Comparison of ENCODE assay signal across 8 mouse cellular contexts in the genomic region with DNA sequence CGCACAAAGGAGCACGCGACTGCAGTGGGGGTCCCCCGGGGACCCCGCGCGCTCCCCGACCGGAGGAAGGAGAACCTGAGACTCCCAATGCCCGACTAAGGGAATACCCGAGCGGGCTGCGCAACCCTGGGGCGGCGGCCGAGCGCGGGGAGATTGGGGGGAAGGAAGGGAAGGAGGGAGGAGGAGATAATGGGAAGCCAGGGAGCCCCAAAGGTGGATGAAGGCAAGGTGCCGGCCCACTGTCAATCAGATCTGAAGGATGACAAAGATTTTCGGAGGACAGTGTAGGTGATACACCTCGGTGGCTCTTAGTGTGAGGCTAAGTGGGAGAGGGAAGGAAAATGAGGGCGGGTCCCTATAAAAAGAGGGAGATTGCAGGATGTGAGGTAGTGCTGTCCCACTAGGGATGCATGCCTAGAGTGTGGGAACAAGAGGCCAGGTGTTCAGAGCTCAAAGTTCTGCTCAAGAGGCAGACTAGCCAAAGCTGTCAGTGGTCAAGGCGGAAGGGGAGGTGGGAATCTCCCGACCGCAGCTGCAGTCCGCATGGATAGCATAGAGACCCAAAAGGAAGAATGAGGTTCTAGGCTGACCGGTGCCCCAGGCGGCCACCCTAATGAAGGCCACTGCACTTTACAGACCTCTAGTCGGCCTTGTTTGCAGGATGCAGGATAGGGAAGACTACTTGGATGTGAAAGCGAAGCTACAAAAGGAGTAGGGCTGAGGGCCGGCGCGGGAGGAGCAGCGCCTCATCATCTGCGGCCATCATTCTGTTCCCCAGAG. TPM values are rescaled to one million over a fixed set of nuclear protein-coding genes. Genes with fewer than 3 reads are reported as not detected.
DNase-seq lines count a peak whose midpoint lies in the region; ATAC-seq and TF ChIP-seq lines count a peak whose summit lies in the region.

A gene (minus strand): TSS at position 274 of the 780 bp plus-strand sequence.

- peaks cover 20% of the 10 kb centered on the region for H3K4me1 ChIP-seq in embryonic facial prominence, embryonic 15.5 days
- H3K4me1 ChIP-seq in midbrain, postnatal 0 days (ENCODE audit: insufficient read depth, low read length): peaks cover 28% of the 10 kb centered on the region

- H3K4me3 ChIP-seq in embryonic facial prominence, embryonic 15.5 days (replicated peaks): peak within 1 kb of the TSS; percentile 85
- H3K4me3 ChIP-seq in midbrain, postnatal 0 days (ENCODE audit: low read depth, low read length): peak within 1 kb of the TSS; percentile 70

- H3K9ac ChIP-seq in embryonic facial prominence, embryonic 15.5 days: peak within 1 kb of the TSS; percentile 72
- H3K9ac ChIP-seq in midbrain, postnatal 0 days (replicated peaks; ENCODE audit: low read length, poor library complexity, severe bottlenecking): peak within 1 kb of the TSS; percentile 99

- no peak for TF ChIP-seq CTCF in midbrain, postnatal 0 days (IDR thresholded peaks at IDR 0.05)

- DNase-seq in left cerebral cortex, adult 18-20 months (ENCODE audit: low spot score in 2 of 2): no peak
- DNase-seq in left cerebral cortex, adult 9 months (ENCODE audit: low spot score in 2 of 2): no peak
- DNase-seq in adrenal gland, postnatal 36 days: no peak
- DNase-seq in layer of hippocampus, postnatal 14 days (ENCODE audit: low spot score in 2 of 2): no peak
- no peak for DNase-seq in midbrain, postnatal 0 days (ENCODE audit: low spot score)
- DNase-seq in urinary bladder, postnatal 10 days (ENCODE audit: low spot score): no peak

- ATAC-seq in embryonic facial prominence, embryonic 15.5 days (ENCODE audit: insufficient number of reproducible peaks, low FRiP score, low TSS enrichment, low read depth): no peak; the same call in 1 of the 2 replicates
- ATAC-seq in midbrain, postnatal 0 days (ENCODE audit: low FRiP score): peak; percentile 24
- no peak for ATAC-seq in CD4-positive, CD25-positive, alpha-beta regulatory T cell, adult 4 months

- no peaks in the 10 kb centered on the region for H3K9me3 ChIP-seq in embryonic facial prominence, embryonic 15.5 days (replicated peaks)
- no peaks in the 10 kb centered on the region for H3K9me3 ChIP-seq in midbrain, postnatal 0 days (ENCODE audit: low read length)

- H3K36me3 ChIP-seq in embryonic facial prominence, embryonic 15.5 days: peaks cover 23% of the 10 kb centered on the region
- peaks cover 18% of the 10 kb centered on the region for H3K36me3 ChIP-seq in midbrain, postnatal 0 days (ENCODE audit: insufficient read depth, low read length)

- peak within 1 kb of the TSS; percentile 63 for H3K27ac ChIP-seq in embryonic facial prominence, embryonic 15.5 days (replicated peaks)
- peak within 1 kb of the TSS; percentile 99 for H3K27ac ChIP-seq in midbrain, postnatal 0 days (ENCODE audit: low read depth, low read length)

- H3K4me2 ChIP-seq in embryonic facial prominence, embryonic 15.5 days (replicated peaks): peak within 1 kb of the TSS; percentile 86
- peak within 1 kb of the TSS; percentile 85 for H3K4me2 ChIP-seq in midbrain, postnatal 0 days (ENCODE audit: low read depth, low read length, poor library complexity, severe bottlenecking)

- H3K27me3 ChIP-seq in embryonic facial prominence, embryonic 15.5 days: peaks cover 5% of the 10 kb centered on the region; the same call in 1 of the 2 replicates
- no peaks in the 10 kb centered on the region for H3K27me3 ChIP-seq in midbrain, postnatal 0 days (ENCODE audit: insufficient read depth, low read length)

- 10% methylated on average over 35 of the region's 35 CpGs for WGBS in embryonic facial prominence, embryonic 15.5 days
- WGBS in midbrain, postnatal 0 days: 9% methylated on average over 35 of the region's 35 CpGs

RNA-seq across cellular contexts. Expression of the gene that starts here (rescaled TPM):
- total RNA-seq in left cerebral cortex, adult 18-20 months (2021): 100 to 1,000 TPM; 457 to 466 TPM
- 10 to 100 TPM; 43.2 to 53.4 TPM for total RNA-seq in adrenal gland, postnatal 36 days (2021)
- 116 and 124 TPM in 2 replicates for polyA plus RNA-seq in embryonic facial prominence, embryonic 15.5 days (2015; fragmentation: Nextera tagmentation; extraction: Ambion mirVana)
- total RNA-seq in layer of hippocampus, postnatal 14 days (2021): 100 to 1,000 TPM; 561 to 567 TPM
- 1,351 and 1,527 TPM in 2 replicates for total RNA-seq in midbrain, postnatal 0 days (2014; rRNA removed)
- polyA plus RNA-seq in midbrain, postnatal 0 days (2015; fragmentation: Nextera tagmentation; extraction: Ambion mirVana): 1,877 and 1,998 TPM in 2 replicates
- polyA plus RNA-seq in CD4-positive, CD25-positive, alpha-beta regulatory T cell, adult 4 months (2017; shearing (Covaris generic)): under 1 TPM in 1 of 2 experiments, not detected in 1; 0.52 TPM

Comparison
In these comparisons a context has a peak if more than half of its experiments do, and no peak if none do; other contexts are left out.
1. RNA of the gene that starts here (total RNA-seq): 1,351 to 1,527 TPM in midbrain, postnatal 0 days, 561 to 567 TPM in layer of hippocampus, postnatal 14 days and 457 to 466 TPM in left cerebral cortex, adult 18-20 months; 43.2 to 53.4 TPM in adrenal gland, postnatal 36 days; every median in the first group is over 4 times any median in the second.
2. RNA of the gene that starts here (polyA plus RNA-seq): 1,877 to 1,998 TPM in midbrain, postnatal 0 days and 116 to 124 TPM in embryonic facial prominence, embryonic 15.5 days; 0.52 TPM in CD4-positive, CD25-positive, alpha-beta regulatory T cell, adult 4 months; every median in the first group is over 10 times any median in the second.
3. RNA of the gene that starts here (polyA plus RNA-seq): 1,877 to 1,998 TPM in midbrain, postnatal 0 days; 116 to 124 TPM in embryonic facial prominence, embryonic 15.5 days; every median in the first group is over 10 times any median in the second.